Mouse (Mus musculus): ENCODE data around the gene Batf.

DNA sequence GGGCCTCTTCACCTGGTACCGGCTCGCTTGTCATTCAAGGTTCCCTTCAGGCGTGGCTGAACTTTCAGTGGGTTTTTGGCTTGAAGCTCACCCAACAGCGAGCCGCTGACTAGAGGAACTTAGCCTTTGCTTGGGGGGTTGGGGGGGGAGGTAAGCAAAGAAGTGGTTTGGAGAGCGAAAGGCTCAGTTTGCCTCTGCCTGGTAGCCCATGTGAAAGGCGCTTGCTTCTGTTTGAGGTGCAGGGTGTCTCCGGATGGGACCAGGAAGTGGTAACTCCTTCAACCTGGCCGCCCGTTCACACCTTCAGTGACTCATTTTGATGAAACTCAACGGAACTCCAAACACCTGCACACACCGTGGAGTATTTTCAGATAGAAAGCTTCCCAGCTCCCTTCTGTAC lies 25.6 kb upstream of the Batf start:
- TF ChIP-seq CTCF (IDR thresholded peaks at IDR 0.05; ENCODE audit: borderline replicate concordance, insufficient read depth, low read length): no peak
- no peak for TF ChIP-seq POLR2A (IDR thresholded peaks at IDR 0.05; ENCODE audit: low read depth, low read length)
